Comparison of ENCODE assay signal across 8 mouse cellular contexts in the genomic region with DNA sequence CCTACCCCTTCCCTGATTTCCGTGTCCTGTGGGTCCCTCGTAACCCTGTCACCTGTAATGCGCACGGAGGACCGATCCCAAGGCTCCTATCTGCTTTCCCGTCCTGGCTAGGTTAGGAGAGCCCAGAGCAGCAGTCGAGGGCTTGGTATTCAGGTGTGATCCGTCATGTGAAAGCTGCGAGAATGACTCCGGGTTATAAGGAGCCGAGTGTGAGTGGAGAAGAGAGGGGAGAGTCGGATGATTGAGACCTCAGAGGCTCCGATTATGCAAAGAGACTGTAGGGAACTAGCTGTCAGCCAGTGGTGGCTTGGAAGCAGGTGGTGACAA. TPM values are rescaled to one million over a fixed set of nuclear protein-coding genes. Genes with fewer than 3 reads are reported as not detected.
DNase-seq lines count a peak whose midpoint lies in the region; ATAC-seq and TF ChIP-seq lines count a peak whose summit lies in the region.

No protein-coding gene starts in this region.

- no peaks in the 10 kb centered on the region for H3K27me3 ChIP-seq in kidney, embryonic 15.5 days
- no peaks in the 10 kb centered on the region for H3K27me3 ChIP-seq in hindbrain, postnatal 0 days (ENCODE audit: insufficient read depth, low read length)
- no peaks in the 10 kb centered on the region for H3K27me3 ChIP-seq in midbrain, embryonic 15.5 days (replicated peaks)

- H3K9me3 ChIP-seq in kidney, embryonic 15.5 days (replicated peaks), result no peaks in the 10 kb centered on the region
- no peaks in the 10 kb centered on the region for H3K9me3 ChIP-seq in hindbrain, postnatal 0 days (ENCODE audit: low read length)
- H3K9me3 ChIP-seq in midbrain, embryonic 15.5 days, result no peaks in the 10 kb centered on the region

- intact Hi-C loops in left cerebral cortex, postnatal 25 days (cut with DNase I), result loop anchor here (1.0 kb wide), 1 partner anchor 17 kb away; a partner anchor contains a TSS

- WGBS in kidney, embryonic 15.5 days, result under 1% methylated on average over 13 of the region's 13 CpGs
- under 1% methylated on average over 13 of the region's 13 CpGs for WGBS in hindbrain, postnatal 0 days
- WGBS in midbrain, embryonic 15.5 days, result 0% methylated on average over 13 of the region's 13 CpGs

- peak overlapping the region; percentile 89 for H3K4me3 ChIP-seq in kidney, embryonic 15.5 days (replicated peaks)
- H3K4me3 ChIP-seq in hindbrain, postnatal 0 days (ENCODE audit: low read length), result peak overlapping the region; percentile 83
- H3K4me3 ChIP-seq in midbrain, embryonic 15.5 days, result peak overlapping the region; percentile 95

- peak overlapping the region; percentile 92 for H3K9ac ChIP-seq in kidney, embryonic 15.5 days
- peak overlapping the region; percentile 85 for H3K9ac ChIP-seq in hindbrain, postnatal 0 days (replicated peaks; ENCODE audit: low read length)
- peak overlapping the region; percentile 93 for H3K9ac ChIP-seq in midbrain, embryonic 15.5 days

- H3K36me3 ChIP-seq in kidney, embryonic 15.5 days, result peaks cover 31% of the 10 kb centered on the region
- peaks cover 9% of the 10 kb centered on the region; the same call in 1 of the 2 replicates for H3K36me3 ChIP-seq in hindbrain, postnatal 0 days (ENCODE audit: insufficient read depth, low read length)
- peaks cover 6% of the 10 kb centered on the region; the same call in 1 of the 2 replicates for H3K36me3 ChIP-seq in midbrain, embryonic 15.5 days (replicated peaks)

- H3K27ac ChIP-seq in kidney, embryonic 15.5 days, result peak overlapping the region; percentile 86
- peak overlapping the region; percentile 91 for H3K27ac ChIP-seq in hindbrain, postnatal 0 days
- peak overlapping the region; percentile 85 for H3K27ac ChIP-seq in midbrain, embryonic 15.5 days

- no peak for ATAC-seq in kidney, embryonic 15.5 days (replicated peaks; ENCODE audit: low FRiP score)
- ATAC-seq in common myeloid progenitor, adult 5-6 weeks (replicated peaks; ENCODE audit: low read depth, poor library complexity, severe bottlenecking), result peak; percentile 40
- no peak for ATAC-seq in hindbrain, postnatal 0 days
- no peak for ATAC-seq in midbrain, embryonic 15.5 days (replicated peaks)

- H3K4me1 ChIP-seq in kidney, embryonic 15.5 days, result peaks cover 13% of the 10 kb centered on the region
- peaks cover 7% of the 10 kb centered on the region; the same call in 1 of the 2 replicates for H3K4me1 ChIP-seq in hindbrain, postnatal 0 days (ENCODE audit: insufficient read depth, low read length)
- H3K4me1 ChIP-seq in midbrain, embryonic 15.5 days, result peaks cover 14% of the 10 kb centered on the region

- H3K4me2 ChIP-seq in kidney, embryonic 15.5 days, result peak overlapping the region; percentile 78
- H3K4me2 ChIP-seq in hindbrain, postnatal 0 days (ENCODE audit: low read depth, low read length), result peak overlapping the region; percentile 83
- peak overlapping the region; percentile 90 for H3K4me2 ChIP-seq in midbrain, embryonic 15.5 days

- no peak for DNase-seq in kidney, postnatal 25 days
- no peak for DNase-seq in hindbrain, postnatal 0 days (ENCODE audit: low spot score)
- no peak for DNase-seq in MN1 (ENCODE audit: low spot score)
- DNase-seq in left cerebral cortex, postnatal 25 days (ENCODE audit: low spot score in 2 of 2), result no peak
- DNase-seq in urinary bladder, postnatal 36 days (ENCODE audit: low spot score in 2 of 2), result no peak

- no peak for TF ChIP-seq CTCF in hindbrain, postnatal 0 days (IDR thresholded peaks at IDR 0.05; ENCODE audit: low read depth)

RNA-seq across cellular contexts. Expression of a gene that starts 0.3 kb away (rescaled TPM):
- 256 and 291 TPM in 2 replicates for polyA plus RNA-seq in kidney, embryonic 15.5 days (2015; fragmentation: Nextera tagmentation; extraction: Ambion mirVana)
- total RNA-seq in common myeloid progenitor, adult 5-6 weeks (2017), result 96.0 and 111 TPM in 2 replicates
- total RNA-seq in hindbrain, postnatal 0 days (2014; rRNA removed), result 7.3 and 16.9 TPM in 2 replicates
- polyA plus RNA-seq in hindbrain, postnatal 0 days (2015; fragmentation: Nextera tagmentation; extraction: Ambion mirVana), result 138 and 149 TPM in 2 replicates
- polyA plus RNA-seq in midbrain, embryonic 15.5 days (2015; fragmentation: Nextera tagmentation; extraction: Ambion mirVana), result 113 and 126 TPM in 2 replicates
- 10 to 100 TPM; 64.3 to 76.7 TPM for total RNA-seq in left cerebral cortex, postnatal 25 days (2021)

RNA-seq across cellular contexts. Expression of a gene that starts 17.4 kb away (rescaled TPM):
- polyA plus RNA-seq in kidney, embryonic 15.5 days (2015; fragmentation: Nextera tagmentation; extraction: Ambion mirVana), result 229 and 252 TPM in 2 replicates
- 301 and 348 TPM in 2 replicates for total RNA-seq in common myeloid progenitor, adult 5-6 weeks (2017)
- total RNA-seq in hindbrain, postnatal 0 days (2014; rRNA removed), result 49.5 and 76.6 TPM in 2 replicates
- polyA plus RNA-seq in hindbrain, postnatal 0 days (2015; fragmentation: Nextera tagmentation; extraction: Ambion mirVana), result 316 and 317 TPM in 2 replicates
- 242 and 256 TPM in 2 replicates for polyA plus RNA-seq in midbrain, embryonic 15.5 days (2015; fragmentation: Nextera tagmentation; extraction: Ambion mirVana)
- total RNA-seq in left cerebral cortex, postnatal 25 days (2021), result 10 to 100 TPM; 88.4 to 96.7 TPM

RNA-seq across cellular contexts. Expression of a gene that starts 41.9 kb away (rescaled TPM):
- 0.57 and 0.81 TPM in 2 replicates for polyA plus RNA-seq in kidney, embryonic 15.5 days (2015; fragmentation: Nextera tagmentation; extraction: Ambion mirVana)
- not detected in 2 replicates for total RNA-seq in common myeloid progenitor, adult 5-6 weeks (2017)
- total RNA-seq in hindbrain, postnatal 0 days (2014; rRNA removed), result 0.84 and 1.0 TPM in 2 replicates
- polyA plus RNA-seq in hindbrain, postnatal 0 days (2015; fragmentation: Nextera tagmentation; extraction: Ambion mirVana), result 0.09 and 0.10 TPM in 2 replicates
- not detected in 2 replicates for polyA plus RNA-seq in midbrain, embryonic 15.5 days (2015; fragmentation: Nextera tagmentation; extraction: Ambion mirVana)
- under 1 TPM; 0.11 to 0.18 TPM for total RNA-seq in left cerebral cortex, postnatal 25 days (2021)
